Mouse (Mus musculus): ENCODE measurements around the gene Fxyd2.

The Fxyd2 gene

DNA sequence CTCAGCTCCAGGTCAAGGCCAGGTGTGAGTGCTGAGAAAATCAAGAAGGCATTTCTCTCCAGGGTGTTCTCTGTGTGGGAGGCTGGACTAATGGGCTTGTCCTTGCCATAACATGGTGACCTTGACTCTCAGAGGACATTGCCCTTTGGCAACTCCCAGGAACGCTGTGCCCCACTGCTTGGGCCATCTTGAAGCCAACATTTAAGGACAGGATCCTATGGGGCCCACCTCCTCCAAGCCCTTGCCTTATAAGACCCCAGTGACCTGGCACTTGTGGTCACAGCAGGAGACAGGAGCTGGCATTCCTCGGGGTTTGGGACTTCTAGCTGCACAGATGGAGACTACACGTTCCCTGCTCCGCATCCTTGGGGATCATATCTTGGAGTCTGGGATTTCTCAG is at the start of gene Fxyd2:
Gene Fxyd2 (plus strand): TSS at position 236 of the 400 bp plus-strand sequence.
- DNase-seq = no peak

- DNase-seq = no peak
Observed at GRCm38 (mm10) chr9:45349851-45350250, 49.6 kb upstream of the Fxyd2 start.

DNA sequence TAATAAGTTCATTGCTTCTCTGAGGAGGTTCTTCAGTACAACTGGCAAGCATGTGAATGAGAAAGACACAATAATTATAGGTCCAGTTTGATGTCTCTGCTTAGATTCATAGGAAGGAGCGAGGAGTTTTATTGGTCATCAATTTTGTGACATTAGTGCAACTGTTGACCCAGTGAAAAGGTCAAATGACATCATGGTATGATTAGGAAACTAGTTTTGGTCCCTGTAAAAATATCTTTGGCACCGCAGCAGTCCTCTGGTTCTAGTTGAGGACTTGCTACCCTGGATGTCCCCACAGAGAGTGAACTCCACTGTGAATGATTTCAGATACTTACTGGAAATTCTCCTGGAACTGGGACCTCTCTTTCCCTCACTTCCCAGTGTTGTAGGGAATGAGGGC is 44.3 kb upstream of the Fxyd2 start:
- DNase-seq = no peak

GRCm38 (mm10) chr9:45358356-45358755 is 41.1 kb upstream of the Fxyd2 start:
- DNase-seq = no peak

DNA sequence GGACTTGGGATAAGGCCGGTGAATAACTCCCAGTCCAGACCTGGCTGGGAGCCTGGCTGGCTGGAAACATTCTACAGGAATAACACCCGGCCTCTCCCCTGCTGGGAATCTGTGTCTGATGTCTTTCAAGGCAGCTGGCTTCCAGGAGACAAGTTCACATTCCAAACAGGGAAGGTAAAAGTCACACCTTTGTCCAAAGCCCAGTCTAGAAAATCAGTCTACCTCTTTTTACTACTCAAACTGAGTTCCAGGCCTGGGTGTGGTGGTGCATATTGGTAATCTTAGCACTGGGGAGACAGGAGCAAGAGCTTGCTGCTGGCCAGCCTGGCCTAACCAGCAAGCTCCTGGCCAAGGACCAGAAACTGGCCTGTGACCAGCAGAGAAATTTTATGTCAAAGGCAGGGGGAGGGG is 37.4 kb upstream of the Fxyd2 start:
- DNase-seq = no peak

GRCm38 (mm10) chr9:45363639-45364214 is 35.7 kb upstream of the Fxyd2 start:
- DNase-seq = no peak

- DNase-seq = no peak
Observed at GRCm38 (mm10) chr9:45367716-45368115, 31.8 kb upstream of the Fxyd2 start.

DNA sequence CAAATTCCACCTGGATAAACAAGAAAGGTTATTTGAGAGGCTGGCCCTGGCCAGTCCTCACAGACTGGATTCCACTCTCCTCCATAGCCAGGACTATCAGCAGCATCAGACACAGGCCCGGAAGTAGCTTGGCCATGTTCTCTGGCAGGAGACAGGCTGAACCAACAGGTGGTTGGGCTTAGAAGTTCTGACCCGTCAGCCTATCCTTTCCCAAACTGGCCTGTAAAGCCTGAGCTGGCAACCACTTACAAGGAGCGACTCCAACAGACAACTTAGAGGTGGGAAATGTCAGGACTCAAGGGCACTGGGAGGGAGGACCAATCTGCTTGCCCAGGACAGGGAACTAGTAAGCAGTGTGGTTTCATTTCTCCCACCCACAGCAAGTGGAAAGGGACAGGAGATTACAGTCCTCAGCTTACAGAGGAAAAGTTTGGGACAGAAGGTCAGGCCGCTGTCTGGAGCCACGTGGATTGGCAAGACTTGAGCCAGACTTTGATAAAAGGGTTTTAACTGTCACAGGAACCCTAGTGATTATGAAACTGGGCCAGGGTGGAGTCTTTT is 31.0 kb upstream of the Fxyd2 start:
- no peak for DNase-seq

GRCm38 (mm10) chr9:45370117-45370561 is 29.3 kb upstream of the Fxyd2 start, which contains the start of gene Fxyd6:
Gene Fxyd6, plus strand, starts transcription at chr9:45370185.
- no peak for DNase-seq

GRCm38 (mm10) chr9:45370616-45371336 is 28.7 kb upstream of the Fxyd2 start:
- DNase-seq = no peak

- DNase-seq = no peak
Observed at GRCm38 (mm10) chr9:45371337-45371707, 28.1 kb upstream of the Fxyd2 start.

GRCm38 (mm10) chr9:45373896-45374295 is 25.6 kb upstream of the Fxyd2 start:
- DNase-seq = no peak

- DNase-seq = no peak
Observed at GRCm38 (mm10) chr9:45374988-45375502, 24.4 kb upstream of the Fxyd2 start.

GRCm38 (mm10) chr9:45376427-45376826 is 23.0 kb upstream of the Fxyd2 start:
- DNase-seq = no peak

DNA sequence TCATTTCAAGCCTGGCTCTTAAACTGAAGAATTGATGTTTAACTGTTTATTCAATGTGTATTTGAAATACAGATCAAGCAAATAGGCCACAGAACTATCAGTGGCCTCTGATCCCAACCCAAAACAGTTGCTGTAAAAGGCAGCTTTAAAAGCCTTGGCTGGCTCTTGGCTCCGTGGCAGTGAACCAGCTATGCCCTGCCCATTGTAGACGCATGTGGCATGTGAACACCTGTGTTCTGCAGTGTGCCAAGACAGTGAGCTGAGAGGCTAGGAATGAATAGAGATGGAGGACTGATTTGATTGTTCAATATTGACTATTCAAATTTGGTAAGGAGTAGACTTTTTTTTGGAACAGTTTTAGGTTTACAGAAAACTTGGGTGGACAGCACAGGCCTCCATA is 22.6 kb upstream of the Fxyd2 start:
- DNase-seq = no peak

DNA sequence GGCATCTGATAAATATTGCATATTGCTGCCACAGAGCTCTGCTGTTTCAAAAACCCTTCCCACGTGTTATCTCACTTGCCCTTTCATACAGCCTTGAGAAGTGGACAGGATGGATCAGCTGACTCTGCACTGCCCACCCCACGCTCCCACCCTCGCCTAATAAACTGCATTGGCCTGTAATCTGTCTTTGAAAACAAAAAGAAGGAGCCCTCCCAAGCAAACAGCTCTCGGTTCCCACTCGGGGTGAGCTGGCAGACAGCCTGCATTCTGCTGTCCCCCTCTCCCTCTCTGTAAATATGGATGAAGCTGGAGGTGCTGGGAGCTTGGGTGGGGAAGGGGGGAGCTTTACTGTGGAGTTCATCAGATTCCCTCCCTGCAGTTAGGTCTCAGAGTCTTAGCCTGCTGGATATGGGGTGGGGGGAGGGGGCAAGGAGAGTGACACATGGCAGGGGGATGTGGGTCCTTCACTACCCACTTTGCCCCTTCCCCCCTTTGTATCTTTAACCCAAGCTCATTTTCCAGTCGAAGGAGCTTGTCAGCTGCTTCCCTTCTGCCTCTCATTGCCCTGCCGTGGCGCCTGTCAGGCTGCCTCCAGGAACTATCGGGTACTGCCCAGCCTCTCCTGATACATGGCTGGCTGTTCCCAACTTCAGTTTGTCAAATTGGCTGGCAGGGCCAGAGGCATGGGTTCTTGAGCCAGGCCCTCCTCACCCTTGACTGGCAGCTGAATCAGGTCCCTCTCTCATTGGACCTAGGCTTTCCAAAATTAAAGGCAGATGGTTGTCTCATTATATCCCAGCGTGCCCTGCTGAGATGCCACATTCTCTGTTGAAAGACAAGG is 18.8 kb upstream of the Fxyd2 start:
- DNase-seq = no peak

- DNase-seq = peak; percentile 37
Observed at GRCm38 (mm10) chr9:45382336-45382735, 17.1 kb upstream of the Fxyd2 start.

DNA sequence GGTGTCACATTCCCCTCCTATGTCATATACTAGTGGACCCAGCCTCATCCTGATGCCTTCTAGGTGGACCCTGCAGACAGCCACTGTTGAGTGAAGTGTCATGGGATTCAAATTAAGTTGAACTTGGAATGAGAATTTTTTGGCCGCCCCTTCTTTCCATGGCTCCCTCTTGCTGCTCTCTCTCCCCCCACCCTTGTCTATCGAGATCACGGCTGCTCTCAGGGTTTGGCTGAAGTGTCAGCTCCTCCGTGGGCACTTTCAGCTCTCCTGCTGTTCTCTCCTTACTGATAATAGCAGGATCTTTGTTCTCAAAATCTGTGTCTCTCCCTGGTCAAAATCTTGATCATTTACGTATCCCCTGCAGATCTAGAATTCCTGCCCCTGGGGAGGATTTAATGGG is 16.6 kb upstream of the Fxyd2 start:
- DNase-seq = no peak

GRCm38 (mm10) chr9:45383883-45384282 is 15.6 kb upstream of the Fxyd2 start:
- DNase-seq = no peak

GRCm38 (mm10) chr9:45386698-45387097 is 12.8 kb upstream of the Fxyd2 start:
- no peak for DNase-seq

DNA sequence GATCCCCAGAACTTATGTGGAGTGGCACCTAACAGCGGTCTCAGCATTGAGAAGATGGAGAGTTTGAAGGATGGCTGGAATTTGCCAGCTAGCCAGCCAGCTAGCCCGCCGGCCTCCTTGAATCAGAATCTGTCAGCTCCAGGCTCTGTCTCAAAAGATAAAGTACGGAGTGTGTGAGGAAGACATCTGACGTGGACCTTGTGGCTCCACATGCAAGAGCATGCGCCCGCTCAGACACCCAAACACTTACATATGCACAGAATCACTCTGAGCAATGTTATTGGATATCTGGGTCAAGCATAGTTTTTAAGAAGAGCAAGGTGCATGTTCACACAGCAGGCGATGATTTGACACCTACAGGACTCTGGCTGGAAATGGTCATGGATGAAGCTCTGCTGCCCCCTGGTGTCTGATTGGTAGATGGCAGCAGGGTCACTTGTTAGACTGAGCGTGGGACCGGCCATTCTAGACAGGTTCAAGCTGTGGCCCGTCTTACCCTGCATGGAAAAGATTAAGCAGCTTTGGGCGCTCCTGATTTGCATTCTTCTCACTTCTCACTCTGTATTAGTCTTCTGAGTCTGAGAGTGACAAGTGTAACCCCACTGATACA is 11.0 kb upstream of the Fxyd2 start:
- DNase-seq = peak; percentile 76

GRCm38 (mm10) chr9:45389596-45389995 is 9.9 kb upstream of the Fxyd2 start:
- no peak for DNase-seq

GRCm38 (mm10) chr9:45391299-45391698 is 8.2 kb upstream of the Fxyd2 start:
- DNase-seq = no peak
